Mouse (Mus musculus): ENCODE measurements around the gene Foxn3.

Gene Foxn3

GRCm38 (mm10) chr12:99351731-99352130 lies 211.7 kb downstream of the Foxn3 start:
- no peak for DNase-seq (ENCODE audit: low spot score)

- DNase-seq (ENCODE audit: low spot score), result no peak
Measured at GRCm38 (mm10) chr12:99349650-99349997, 213.8 kb downstream of the Foxn3 start.

- no peak for DNase-seq (ENCODE audit: low spot score)
Measured at GRCm38 (mm10) chr12:99348940-99349649, 214.3 kb downstream of the Foxn3 start.

GRCm38 (mm10) chr12:99347512-99347911 lies 215.9 kb downstream of the Foxn3 start:
- peak; percentile 78 for DNase-seq (ENCODE audit: low spot score)

GRCm38 (mm10) chr12:99346982-99347381 lies 216.4 kb downstream of the Foxn3 start:
- DNase-seq (ENCODE audit: low spot score), result peak; percentile 34

GRCm38 (mm10) chr12:99345323-99345722 lies 218.1 kb downstream of the Foxn3 start:
- DNase-seq (ENCODE audit: low spot score), result no peak

- no peak for DNase-seq (ENCODE audit: low spot score)
Measured at GRCm38 (mm10) chr12:99343378-99343777, 220.0 kb downstream of the Foxn3 start.

- no peak for DNase-seq (ENCODE audit: low spot score)
Measured at GRCm38 (mm10) chr12:99342160-99342559, 221.2 kb downstream of the Foxn3 start.

- no peak for DNase-seq (ENCODE audit: low spot score)
Measured at GRCm38 (mm10) chr12:99341751-99342150, 221.6 kb downstream of the Foxn3 start.

GRCm38 (mm10) chr12:99340418-99341182 lies 222.8 kb downstream of the Foxn3 start:
- no peak for DNase-seq (ENCODE audit: low spot score)

GRCm38 (mm10) chr12:99339640-99340325 lies 223.6 kb downstream of the Foxn3 start:
- no peak for DNase-seq (ENCODE audit: low spot score)

GRCm38 (mm10) chr12:99338754-99339153 lies 224.6 kb downstream of the Foxn3 start:
- DNase-seq (ENCODE audit: low spot score), result no peak

GRCm38 (mm10) chr12:99337171-99337435 lies 226.3 kb downstream of the Foxn3 start:
- no peak for DNase-seq (ENCODE audit: low spot score)

- peak; percentile 72 for DNase-seq (ENCODE audit: low spot score)
Measured at GRCm38 (mm10) chr12:99336349-99337170, 226.8 kb downstream of the Foxn3 start.

- no peak for DNase-seq (ENCODE audit: low spot score)
Measured at GRCm38 (mm10) chr12:99335628-99336027, 227.8 kb downstream of the Foxn3 start.

- DNase-seq (ENCODE audit: low spot score), result no peak
Measured at GRCm38 (mm10) chr12:99334026-99334425, 229.4 kb downstream of the Foxn3 start.

- DNase-seq (ENCODE audit: low spot score), result no peak
Measured at GRCm38 (mm10) chr12:99333304-99333968, 229.9 kb downstream of the Foxn3 start.

- DNase-seq (ENCODE audit: low spot score), result no peak
Measured at GRCm38 (mm10) chr12:99332144-99332807, 231.1 kb downstream of the Foxn3 start.

- no peak for DNase-seq (ENCODE audit: low spot score)
Measured at GRCm38 (mm10) chr12:99331341-99331947, 231.9 kb downstream of the Foxn3 start.

GRCm38 (mm10) chr12:99330822-99331285 lies 232.5 kb downstream of the Foxn3 start:
- DNase-seq (ENCODE audit: low spot score), result no peak
